Mouse (Mus musculus) layer of hippocampus, adult 6 months (tissue): ENCODE results near the gene Prl8a8. TPM values are rescaled to one million over a fixed set of nuclear protein-coding genes. Genes with fewer than 3 reads are reported as not detected.

Experiments used
- long read RNA-seq, 2 experiments: library from polyadenylated mRNA; unstranded; transcript quantifications; one replicate each; pipeline ENCODE4 v2.0.0; 2019 to 2020
- polyA plus RNA-seq: library from polyadenylated mRNA; unstranded; fragments of <200 nt; fragmentation: Nextera tagmentation; gene quantifications from 2 replicates; pipeline ENCODE4 v1.2.3, GENCODE M21; 2021

Gene Prl8a8
- not detected in 2 replicates for polyA plus RNA-seq
- long read RNA-seq, experiment 1: 0 reads
- long read RNA-seq, experiment 2: 0 reads

GRCm38 (mm10) chr13:27513117-27513516 lies at the start of gene Prl8a8:
TSS of gene Prl8a8 (minus strand) at chr13:27513217.

Other genes with a start within 250 kb of the Prl8a8 start
- not detected in 2 replicates for gene Prl6a1, start 200.6 kb downstream of the Prl8a8 start, polyA plus RNA-seq
- not detected in 2 replicates for gene Prl8a2, start 167.5 kb downstream of the Prl8a8 start, polyA plus RNA-seq
- gene Prl2b1, start 122.4 kb downstream of the Prl8a8 start, polyA plus RNA-seq: not detected in 2 replicates
- not detected in 2 replicates for gene Prl8a6, start 74.5 kb downstream of the Prl8a8 start, polyA plus RNA-seq
- gene Prl8a9, start 51.4 kb upstream of the Prl8a8 start, polyA plus RNA-seq: not detected in 2 replicates
- not detected in 2 replicates for gene Prl8a1, start 69.0 kb upstream of the Prl8a8 start, polyA plus RNA-seq
- not detected in 2 replicates for gene Prl7b1, start 97.4 kb upstream of the Prl8a8 start, polyA plus RNA-seq
- not detected in 2 replicates for gene Prl7a1, start 129.3 kb upstream of the Prl8a8 start, polyA plus RNA-seq
- gene Prl7a2, start 154.8 kb upstream of the Prl8a8 start, polyA plus RNA-seq: not detected in 2 replicates
- not detected in 2 replicates for gene Prl7d1, start 203.5 kb upstream of the Prl8a8 start, polyA plus RNA-seq